Mouse (Mus musculus) olfactory bulb, adult 2 months (tissue): ENCODE data around the gene 1810055G02Rik.

ENCODE experiments used
- CTCF ChIP-seq: fragments of 200-500 bp; IDR thresholded peaks from 2 replicates; pipeline ENCODE4 v1.5.1; 2012; ENCODE audit warnings: low read depth, mild to moderate bottlenecking, low read length, moderate library complexity; ENCODE audit not compliant: insufficient read depth
- POLR2A ChIP-seq: fragments of 200-500 bp; IDR thresholded peaks from 2 replicates; pipeline ENCODE4 v1.6.1; 2012; ENCODE audit warnings: mild to moderate bottlenecking, low read depth, low read length, moderate library complexity; ENCODE audit not compliant: insufficient read depth

GRCm38 (mm10) chr19:3723170-3723569, 15.1 kb downstream of the 1810055G02Rik start:
- TF ChIP-seq CTCF (no peak), POLR2A (no peak)
